Mouse (Mus musculus) testis, adult 2 months (tissue): ENCODE data around the gene Ushbp1. TPM values are rescaled to one million over a fixed set of nuclear protein-coding genes. Genes with fewer than 3 reads are reported as not detected.

Source experiments
- H3K27ac ChIP-seq: fragments of 200-500 bp; 2 replicates; pipeline ENCODE4 v1.5.1; 2012; ENCODE audit warnings: low read depth, low read length; ENCODE audit not compliant: control insufficient read depth, insufficient read depth
- H3K27me3 ChIP-seq: fragments of 200-500 bp; 2 replicates; pipeline ENCODE4 v1.6.1; 2012; ENCODE audit warnings: mild to moderate bottlenecking, low read length, moderate library complexity; ENCODE audit not compliant: control insufficient read depth, insufficient read depth
- H3K36me3 ChIP-seq: fragments of 200-500 bp; 2 replicates; pipeline ENCODE4 v1.6.1; 2012; ENCODE audit warnings: mild to moderate bottlenecking, low read length; ENCODE audit not compliant: control insufficient read depth, insufficient read depth
- H3K4me1 ChIP-seq: fragments of 200-500 bp; 2 replicates; pipeline ENCODE4 v1.6.1; 2012; ENCODE audit warnings: low read length; ENCODE audit not compliant: control insufficient read depth, insufficient read depth
- H3K4me3 ChIP-seq: fragments of 200-500 bp; 2 replicates; pipeline ENCODE4 v1.5.1; 2012; ENCODE audit warnings: low read depth, mild to moderate bottlenecking, low read length, moderate library complexity, mixed read lengths; ENCODE audit not compliant: control insufficient read depth
- CTCF ChIP-seq: fragments of 200-500 bp; IDR thresholded peaks from 2 replicates; pipeline ENCODE4 v1.5.1; 2012; ENCODE audit warnings: low read depth, mild to moderate bottlenecking, inconsistent platforms, low read length, moderate library complexity; ENCODE audit not compliant: control insufficient read depth, insufficient read depth, insufficient replicate concordance
- POLR2A ChIP-seq: fragments of 200-500 bp; IDR thresholded peaks from 2 replicates; pipeline ENCODE4 v1.6.1; 2012; ENCODE audit warnings: low read depth, mild to moderate bottlenecking, inconsistent platforms, low read length, moderate library complexity; ENCODE audit not compliant: control insufficient read depth
- polyA plus RNA-seq: library from polyadenylated mRNA; depleted of rRNA; stranded (reverse); fragments of >200 nt; gene quantifications from 2 replicates; pipeline ENCODE4 v1.2.3, GENCODE M21; 2012

Ushbp1 gene
- polyA plus RNA-seq, 1 experiment: 1.3 TPM

- no peaks in the 10 kb centered on the region for H3K27me3 ChIP-seq
- no peak overlapping the region for H3K27ac ChIP-seq
- no peak for TF ChIP-seq POLR2A
- TF ChIP-seq CTCF: no peak
- no peak overlapping the region for H3K4me3 ChIP-seq
- H3K36me3 ChIP-seq: no peaks in the 10 kb centered on the region
- H3K4me1 ChIP-seq: peaks cover 11% of the 10 kb centered on the region
These were observed 3.9 kb downstream of the Ushbp1 start for GRCm38 (mm10) chr8:71391696-71392095.

- no peak for TF ChIP-seq POLR2A
- peaks cover 5% of the 10 kb centered on the region for H3K4me1 ChIP-seq
- H3K36me3 ChIP-seq: no peaks in the 10 kb centered on the region
- no peaks in the 10 kb centered on the region for H3K27me3 ChIP-seq
- H3K4me3 ChIP-seq: no peak overlapping the region
- H3K27ac ChIP-seq: no peak overlapping the region
These were observed 7.3 kb downstream of the Ushbp1 start for GRCm38 (mm10) chr8:71388267-71388666.

GRCm38 (mm10) chr8:71385212-71385835 lies 10.3 kb downstream of the Ushbp1 start:
- TF ChIP-seq POLR2A (no peak), CTCF (no peak)
- H3K4me1 ChIP-seq: peaks cover 14% of the 10 kb centered on the region
- H3K27ac ChIP-seq: no peak overlapping the region
- H3K4me3 ChIP-seq: no peak overlapping the region
- no peaks in the 10 kb centered on the region for H3K36me3 ChIP-seq
- H3K27me3 ChIP-seq: no peaks in the 10 kb centered on the region

- H3K36me3 ChIP-seq: no peaks in the 10 kb centered on the region
- H3K4me1 ChIP-seq: peaks cover 15% of the 10 kb centered on the region
- no peak overlapping the region for H3K4me3 ChIP-seq
- H3K27ac ChIP-seq: no peak overlapping the region
- TF ChIP-seq POLR2A (no peak), CTCF (no peak)
- H3K27me3 ChIP-seq: no peaks in the 10 kb centered on the region
These were observed 11.7 kb downstream of the Ushbp1 start for GRCm38 (mm10) chr8:71383860-71384259.

- peaks cover 15% of the 10 kb centered on the region for H3K4me1 ChIP-seq
- no peaks in the 10 kb centered on the region for H3K27me3 ChIP-seq
- TF ChIP-seq CTCF (no peak), POLR2A (no peak)
- H3K36me3 ChIP-seq: no peaks in the 10 kb centered on the region
- H3K4me3 ChIP-seq: no peak overlapping the region
- no peak overlapping the region for H3K27ac ChIP-seq
These were observed 12.2 kb downstream of the Ushbp1 start for GRCm38 (mm10) chr8:71383396-71383795.

GRCm38 (mm10) chr8:71381971-71382961 lies 13.3 kb downstream of the Ushbp1 start:
- Histone ChIP-seq H3K36me3 (no peaks in the 10 kb centered on the region), H3K27ac (peak overlapping the region; percentile 86), H3K4me1 (peaks cover 15% of the 10 kb centered on the region), H3K4me3 (peak overlapping the region; percentile 82), H3K27me3 (no peaks in the 10 kb centered on the region)
- TF ChIP-seq POLR2A (no peak), CTCF (no peak)

GRCm38 (mm10) chr8:71381421-71381970 lies 14.1 kb downstream of the Ushbp1 start, which contains the start of gene Nr2f6:
Gene Nr2f6, minus strand, starts transcription at chr8:71381960.
- H3K4me3 ChIP-seq: peak within 1 kb of the TSS; percentile 82
- no peaks in the 10 kb centered on the region for H3K27me3 ChIP-seq
- peak within 1 kb of the TSS; percentile 86 for H3K27ac ChIP-seq
- TF ChIP-seq CTCF: no peak
- 0 out of 2 replicates have a peak, but pooled peaks have one; percentile 2 for TF ChIP-seq POLR2A
- H3K4me1 ChIP-seq: peaks cover 15% of the 10 kb centered on the region
- H3K36me3 ChIP-seq: no peaks in the 10 kb centered on the region
